Mouse (Mus musculus) neural tube, embryonic 15.5 days (tissue): Measurements from ENCODE around the gene C1qtnf2. TPM values are rescaled to one million over a fixed set of nuclear protein-coding genes. Genes with fewer than 3 reads are reported as not detected.

Source experiments
- polyA plus RNA-seq: library from polyadenylated mRNA; unstranded; fragments of >200 nt; fragmentation: Nextera tagmentation; extraction: Ambion mirVana; gene quantifications from 2 replicates; pipeline ENCODE4 v1.2.1, GENCODE M21; 2015

The C1qtnf2 gene
- polyA plus RNA-seq, 1 experiment from 2014 or later = 12.6 TPM

Other genes starting within 250 kb of the C1qtnf2 start
- 44.3 and 52.7 TPM in 2 replicates for gene Pttg1, start 48.0 kb upstream of the C1qtnf2 start, polyA plus RNA-seq
- 56.5 and 58.9 TPM in 2 replicates for gene Slu7, start 40.5 kb upstream of the C1qtnf2 start, polyA plus RNA-seq
- gene Ccnjl, start 54.5 kb downstream of the C1qtnf2 start, polyA plus RNA-seq = 11.0 and 14.2 TPM in 2 replicates
- gene 4933415A04Rik, start 112.8 kb downstream of the C1qtnf2 start, polyA plus RNA-seq = 2.7 and 3.5 TPM in 2 replicates
- not detected in 2 replicates for gene Fabp6, start 127.3 kb downstream of the C1qtnf2 start, polyA plus RNA-seq
- gene Pwwp2a, start 207.7 kb downstream of the C1qtnf2 start, polyA plus RNA-seq = 25.2 and 25.4 TPM in 2 replicates